Mouse (Mus musculus) spleen, adult 12 weeks (tissue): Measurements from ENCODE around the gene Mustn1.

Source experiments
- DNase-seq: peaks from one replicate; pipeline ENCODE4 v3.0.0; 2022; ENCODE audit warnings: low spot score

Mustn1 gene

DNA sequence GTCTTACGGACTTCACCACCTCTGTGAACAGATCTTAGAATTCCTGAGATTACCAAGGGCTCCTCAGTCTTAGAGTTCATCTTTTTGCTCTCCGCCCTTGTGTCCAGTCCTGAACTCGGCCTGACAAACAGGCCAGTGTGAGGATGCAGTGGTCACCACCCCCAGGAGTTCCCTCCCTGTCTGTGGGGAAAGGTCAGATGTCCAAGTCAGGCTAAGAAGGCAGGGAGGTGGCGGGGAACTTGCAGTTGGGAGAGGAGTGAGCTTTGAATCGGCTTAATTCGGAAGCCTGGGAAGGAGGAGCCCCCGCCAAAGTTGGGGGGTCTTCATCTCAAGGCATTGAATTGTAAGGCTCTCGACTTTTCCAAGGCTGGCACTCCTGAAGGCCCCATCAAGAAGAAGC is 1.3 kb downstream of the Mustn1 start:
- DNase-seq: no peak

DNA sequence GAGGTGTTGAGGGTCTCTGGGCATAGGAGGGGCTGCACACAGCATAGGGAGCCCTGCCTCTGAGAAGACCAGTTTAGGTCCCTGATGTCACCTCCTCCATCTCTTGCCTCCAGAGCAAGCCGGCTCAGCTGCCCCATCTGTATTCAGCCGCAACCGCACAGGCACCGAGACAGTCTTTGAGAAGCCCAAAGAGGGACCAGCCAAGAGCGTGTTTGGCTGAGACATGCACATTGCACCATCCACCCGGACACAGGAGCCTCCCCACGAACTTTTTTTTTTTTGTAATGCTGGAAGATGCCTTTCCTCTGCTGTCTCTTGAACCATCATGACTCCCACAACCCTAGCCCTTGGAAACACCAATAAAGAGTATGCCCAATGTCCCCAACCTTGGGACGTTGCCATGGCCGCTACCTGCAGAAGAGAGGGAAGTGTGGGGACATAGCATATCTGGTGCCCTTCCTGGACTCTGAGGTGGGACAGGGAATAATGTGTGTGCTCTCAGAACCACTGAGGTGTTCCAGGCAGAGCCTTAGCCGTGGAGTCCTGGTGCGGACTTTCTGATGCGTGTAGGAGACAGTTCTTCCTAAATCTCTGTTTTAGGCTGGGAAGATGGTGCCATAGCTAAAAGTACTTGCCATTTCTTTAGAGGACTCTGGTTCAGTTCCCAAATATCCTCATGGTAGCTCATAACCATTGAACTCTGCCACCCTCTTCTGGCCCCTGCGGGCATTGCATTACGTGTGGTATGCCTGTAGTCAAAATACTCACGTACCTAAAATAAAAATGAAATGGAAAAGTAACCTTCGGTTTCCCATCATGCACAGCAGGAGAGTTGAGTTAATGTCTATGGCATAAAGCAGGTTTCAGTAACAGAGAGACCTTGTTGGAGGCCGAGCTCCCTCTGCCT is 2.1 kb downstream of the Mustn1 start:
- no peak for DNase-seq

DNA sequence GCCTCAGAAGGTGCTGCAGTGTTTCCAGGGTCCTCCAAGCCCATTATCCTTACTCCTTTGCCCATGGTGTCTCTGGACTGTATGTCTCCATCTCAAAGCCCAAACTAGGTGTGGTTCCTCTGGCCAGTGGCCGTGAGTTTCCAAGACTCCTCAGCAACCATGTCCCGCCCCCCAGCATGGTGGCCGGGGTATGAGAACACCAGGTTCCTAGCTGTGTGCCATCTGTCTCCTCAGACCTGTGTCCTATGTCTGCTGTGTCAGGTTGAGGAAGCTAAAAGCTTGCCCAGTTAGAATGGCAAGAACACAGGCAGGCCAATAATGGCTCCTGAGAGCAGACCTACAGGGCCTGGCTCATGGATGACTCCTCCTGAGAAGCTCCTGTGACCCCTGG is 2.7 kb downstream of the Mustn1 start:
- DNase-seq: no peak

DNA sequence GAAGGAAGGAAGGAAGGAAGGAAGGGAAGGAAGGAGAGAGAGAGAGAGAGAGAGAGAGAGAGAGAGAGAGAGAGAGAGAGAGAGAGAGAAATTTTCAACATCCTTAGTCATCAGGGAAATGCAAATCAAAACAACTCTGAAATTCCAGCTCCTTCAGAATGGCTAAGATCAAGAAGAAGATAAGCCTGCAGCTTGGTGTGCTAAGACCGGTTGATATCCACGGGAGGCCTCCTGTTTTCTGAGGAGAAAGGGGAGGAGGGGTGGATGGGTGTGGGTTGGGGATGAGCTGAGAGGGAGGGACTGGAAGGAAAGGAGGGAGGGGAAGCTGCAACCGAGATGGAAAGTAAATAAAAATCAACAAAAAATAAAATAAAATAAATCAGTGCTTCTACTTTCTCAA is 6.3 kb downstream of the Mustn1 start:
- DNase-seq: no peak

DNA sequence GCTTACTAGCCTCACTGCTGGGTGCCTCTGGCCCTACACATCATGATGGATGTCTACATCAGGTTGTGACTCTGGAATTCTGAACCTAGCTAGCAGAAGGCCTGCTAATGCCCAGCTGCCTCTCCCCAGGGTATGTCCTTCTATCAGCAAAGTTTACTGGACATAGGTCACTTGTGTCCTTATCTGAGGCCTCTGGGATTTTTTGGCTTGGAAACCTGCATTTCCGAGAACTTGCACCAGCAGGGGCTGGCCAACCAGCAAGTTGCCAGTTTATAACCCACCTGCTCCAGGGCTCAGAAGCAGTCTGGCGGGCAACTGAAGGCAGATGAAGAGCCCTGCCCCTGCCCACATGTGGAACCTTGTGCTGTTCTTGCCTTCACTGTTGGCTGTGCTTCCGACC is 7.2 kb downstream of the Mustn1 start, which contains the start of gene Itih4:
Itih4 (plus strand) TSS at position 273 of the 400 bp plus-strand sequence.
- DNase-seq: no peak

DNA sequence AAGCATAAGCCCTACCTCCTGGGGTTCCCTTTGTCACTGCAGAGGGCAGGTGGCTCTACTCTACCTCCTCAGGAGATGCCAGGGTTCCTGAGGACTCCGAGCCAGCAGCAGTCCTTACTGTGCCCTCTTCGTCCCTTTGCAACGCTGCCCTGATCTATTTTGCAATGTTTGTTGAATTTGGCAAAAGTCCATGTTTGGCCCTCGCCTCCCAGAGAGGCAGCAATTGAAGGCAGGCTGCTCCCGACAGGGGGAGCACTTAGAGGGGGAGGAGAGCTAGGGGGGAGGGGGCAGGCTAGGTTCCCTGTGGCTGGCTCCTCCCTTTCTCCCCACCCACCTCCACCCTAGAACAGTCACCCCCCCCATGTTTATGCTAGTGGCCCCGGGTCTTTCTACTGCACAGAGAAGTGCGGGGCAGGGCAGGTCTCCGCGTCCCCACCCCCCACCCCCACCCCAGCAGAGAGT is 9.3 kb downstream of the Mustn1 start:
- no peak for DNase-seq

DNA sequence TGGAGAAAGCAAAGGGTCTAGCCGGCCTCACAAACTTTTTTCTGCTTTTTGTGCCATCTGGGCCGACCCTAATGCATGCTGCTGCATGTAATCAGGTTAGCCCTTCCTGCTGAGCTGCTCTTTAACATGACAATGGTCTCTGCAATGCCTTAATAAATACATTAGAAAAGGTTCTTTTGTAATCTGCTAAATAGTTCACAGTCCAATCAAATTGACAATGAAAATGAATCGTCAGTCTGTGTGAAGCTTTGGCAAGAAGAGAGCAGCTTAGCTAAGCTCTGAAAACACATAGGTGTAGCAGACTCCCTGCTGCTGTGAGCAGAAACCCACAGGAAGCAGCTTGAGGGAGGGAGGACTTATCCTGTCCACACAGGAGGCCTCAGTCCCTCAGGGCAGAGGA is 21.0 kb downstream of the Mustn1 start:
- DNase-seq: no peak

DNA sequence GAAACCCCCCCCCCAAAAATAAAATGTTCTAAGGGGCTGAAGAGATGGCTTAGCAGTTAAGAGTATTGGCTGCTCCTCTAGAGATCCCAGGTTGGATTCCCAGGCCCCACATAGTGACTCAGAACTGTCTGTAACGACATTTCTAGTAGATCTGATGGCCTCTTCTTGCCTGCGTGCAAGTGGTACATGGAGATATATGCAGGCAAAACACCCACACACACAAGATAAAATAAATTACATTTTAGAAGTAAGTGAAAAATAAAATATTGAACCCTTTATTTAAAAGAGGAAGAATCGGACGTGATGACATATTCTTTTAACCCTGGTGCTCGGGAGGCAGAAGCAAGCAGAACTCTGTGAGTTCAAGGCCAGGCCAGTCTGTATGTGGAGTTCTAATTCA is 23.6 kb downstream of the Mustn1 start:
- no peak for DNase-seq

DNA sequence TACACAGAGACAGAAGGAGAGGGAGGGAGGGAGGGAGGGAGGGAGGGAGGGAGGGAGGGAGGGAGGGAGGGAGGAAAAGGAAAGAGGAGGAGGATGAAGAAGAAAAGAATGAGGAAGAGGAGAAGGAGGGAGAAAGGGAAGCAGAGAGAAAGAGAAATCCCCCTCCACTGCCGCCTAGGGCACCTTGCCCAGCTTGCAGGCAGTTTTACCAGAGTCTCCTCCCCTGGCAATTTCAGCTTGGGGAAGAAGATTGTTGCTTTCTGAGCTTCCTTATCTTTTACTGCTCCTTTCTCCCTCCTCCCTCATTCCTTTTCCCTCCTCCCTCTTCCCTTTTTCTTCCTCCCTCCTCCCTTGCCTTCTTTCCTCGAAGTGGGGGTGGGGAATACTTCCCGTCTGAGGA is 24.0 kb downstream of the Mustn1 start:
- no peak for DNase-seq

DNA sequence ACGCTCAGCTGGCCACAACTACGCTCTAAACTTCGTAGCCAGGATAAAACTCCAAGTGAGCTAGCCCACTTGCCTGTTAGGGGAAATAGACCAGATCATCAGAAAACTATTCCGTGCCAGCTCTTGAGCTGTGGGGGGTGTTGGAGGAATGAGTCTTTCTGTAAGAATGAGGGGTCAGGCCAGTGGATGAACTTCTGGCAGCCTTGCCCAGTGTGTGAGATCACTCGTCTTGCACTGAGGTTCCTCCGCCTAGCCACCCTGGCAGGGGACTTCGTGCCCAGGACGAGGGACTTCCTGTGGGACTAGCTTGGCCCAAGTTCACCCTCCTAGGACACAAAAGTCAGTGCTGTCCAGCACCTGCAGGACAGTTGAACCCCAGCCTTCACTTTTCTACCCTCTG is 25.3 kb downstream of the Mustn1 start:
- DNase-seq: no peak

DNA sequence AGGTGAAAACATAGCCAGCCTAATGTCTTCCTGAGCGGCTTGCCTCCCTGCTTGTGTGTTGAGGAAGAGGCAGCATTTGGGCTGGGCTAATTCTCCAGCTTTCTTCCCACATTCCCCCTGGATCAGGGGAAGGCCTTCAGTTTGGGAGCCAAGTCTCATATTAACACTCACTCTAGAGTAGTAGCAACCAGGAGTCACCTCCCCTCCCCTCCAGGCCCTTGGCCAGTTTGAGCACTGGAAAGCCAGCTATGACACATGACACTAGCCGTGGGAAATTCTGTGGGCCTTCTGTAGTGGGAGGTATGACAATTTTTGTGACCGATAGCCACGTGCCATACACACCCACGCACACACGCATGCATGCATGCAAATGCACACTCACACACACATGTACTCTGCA is 27.0 kb downstream of the Mustn1 start:
- DNase-seq: no peak

DNA sequence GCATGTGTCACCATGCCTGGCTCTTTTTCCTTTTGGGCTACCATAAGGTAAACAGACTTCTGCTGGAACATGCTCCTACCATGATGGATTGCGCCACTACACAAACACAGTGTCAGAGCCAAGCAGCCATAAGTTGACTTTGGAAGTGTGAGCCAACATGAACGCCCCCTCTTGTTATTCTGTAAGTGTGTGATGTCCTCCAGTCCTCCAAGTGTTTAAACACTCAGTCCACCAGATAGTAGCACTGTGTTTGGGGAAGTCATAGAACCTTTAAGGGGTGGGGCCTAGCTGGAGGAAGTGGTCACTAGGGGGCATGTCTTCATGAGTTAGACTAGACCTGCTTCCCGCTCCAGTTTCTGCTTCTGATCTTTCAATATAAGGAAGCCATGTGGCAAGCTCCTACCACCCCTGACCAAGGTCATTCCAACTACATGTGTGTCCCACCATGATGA is 28.8 kb downstream of the Mustn1 start:
- no peak for DNase-seq

DNA sequence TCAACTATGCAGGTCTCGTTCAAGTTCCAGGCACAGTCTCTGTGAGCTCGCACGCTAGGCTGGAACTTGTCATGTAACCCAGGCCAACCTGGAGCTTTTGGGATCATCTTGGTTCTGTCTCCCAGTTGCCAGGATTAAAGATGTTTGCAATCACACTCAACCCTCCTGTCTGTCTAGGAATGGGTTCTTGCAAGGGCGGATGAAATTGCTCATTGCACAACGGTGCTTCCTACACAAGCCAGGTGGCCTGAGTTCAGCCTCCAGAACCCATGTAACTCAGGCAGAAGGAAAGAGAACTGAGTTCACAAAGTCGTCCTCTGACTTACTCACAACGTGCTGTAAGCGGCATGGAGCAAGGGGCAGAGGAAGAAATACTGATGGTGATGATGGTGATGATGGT is 32.1 kb downstream of the Mustn1 start:
- no peak for DNase-seq

DNA sequence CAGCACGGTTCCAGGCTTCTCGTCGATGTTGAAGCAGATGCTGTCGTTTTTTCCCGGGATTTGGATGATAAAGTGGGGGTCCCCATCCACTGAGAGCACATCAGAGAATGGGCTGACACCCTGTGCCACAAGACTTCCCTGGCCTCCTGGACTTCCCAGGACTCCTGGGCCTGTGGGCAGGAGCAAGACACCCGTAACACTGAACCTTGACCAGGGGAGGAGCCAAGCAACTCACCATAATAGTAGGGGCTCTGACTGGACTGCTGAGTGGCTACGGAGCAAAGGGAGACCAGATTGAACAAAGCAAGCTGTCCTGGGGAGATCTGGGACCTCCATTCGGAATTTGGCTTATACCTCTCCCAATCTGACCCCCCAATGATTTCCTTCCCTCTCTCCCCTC is 33.6 kb downstream of the Mustn1 start:
- DNase-seq: no peak

DNA sequence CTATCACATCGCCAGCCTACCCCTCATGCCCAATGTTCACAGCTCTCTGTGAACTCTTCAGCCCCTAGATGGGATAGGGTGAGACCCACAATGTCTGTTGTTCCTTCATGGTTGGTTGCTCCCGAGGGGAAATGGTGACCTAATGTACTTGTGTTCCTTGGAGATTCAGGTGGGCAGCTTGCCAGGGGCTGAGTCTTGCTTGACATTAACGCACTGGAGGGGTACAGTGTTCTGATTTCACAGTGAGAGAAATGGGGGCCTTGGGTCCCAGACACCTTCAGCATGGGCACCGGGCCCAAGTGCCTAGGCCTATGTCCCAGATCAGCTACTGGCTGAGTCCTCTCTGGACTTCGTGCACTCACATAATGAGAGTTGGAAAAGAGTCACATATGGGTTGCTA is 34.4 kb downstream of the Mustn1 start:
- no peak for DNase-seq

DNA sequence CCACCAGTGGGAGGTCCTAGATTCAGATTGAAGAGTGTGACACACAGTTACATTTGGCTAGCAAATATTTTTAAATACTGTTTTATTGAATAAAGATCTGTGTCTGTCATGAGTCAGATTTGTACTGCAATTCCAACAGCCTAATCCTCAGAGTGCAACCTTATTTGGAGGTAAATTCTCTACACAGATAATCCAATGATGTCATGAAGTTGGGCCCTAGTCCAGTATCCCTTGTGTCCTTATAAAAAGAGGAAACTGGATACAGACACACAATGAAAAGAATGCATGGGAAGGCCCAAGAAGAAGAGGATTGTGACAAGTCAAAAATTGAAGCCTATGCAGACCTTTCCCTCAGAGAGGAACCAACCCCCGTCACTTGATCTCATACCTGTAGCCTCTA is 37.5 kb downstream of the Mustn1 start:
- no peak for DNase-seq

DNA sequence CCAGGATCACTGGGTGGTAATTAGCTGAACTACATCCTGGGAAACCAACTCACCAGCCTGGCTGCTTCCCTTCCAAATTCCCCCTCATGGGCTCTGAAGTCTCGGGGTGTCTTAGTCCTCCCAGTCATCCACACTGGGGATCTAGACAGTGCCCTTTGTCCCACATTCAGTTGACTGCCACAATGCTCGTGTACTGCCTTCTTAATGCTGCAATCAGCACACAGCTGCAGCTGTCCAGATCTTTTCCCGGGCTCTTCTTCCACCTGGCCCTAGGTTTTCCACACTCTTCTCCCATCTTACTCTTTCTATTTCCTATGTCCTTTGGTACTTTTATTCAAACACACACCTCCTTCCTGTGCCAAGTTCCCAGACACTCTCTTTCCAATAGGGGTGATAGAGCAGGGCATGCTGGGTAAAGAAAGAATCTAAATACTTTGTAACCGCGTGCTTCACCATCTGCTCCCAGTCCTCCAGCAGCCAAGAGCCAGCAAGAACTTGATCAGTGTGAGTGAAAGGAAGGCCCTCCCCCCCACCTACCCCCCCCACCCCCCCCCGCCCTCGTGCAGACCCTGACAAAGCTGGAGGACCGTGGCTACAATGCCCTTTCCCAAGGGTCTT is 43.2 kb downstream of the Mustn1 start:
- no peak for DNase-seq

DNA sequence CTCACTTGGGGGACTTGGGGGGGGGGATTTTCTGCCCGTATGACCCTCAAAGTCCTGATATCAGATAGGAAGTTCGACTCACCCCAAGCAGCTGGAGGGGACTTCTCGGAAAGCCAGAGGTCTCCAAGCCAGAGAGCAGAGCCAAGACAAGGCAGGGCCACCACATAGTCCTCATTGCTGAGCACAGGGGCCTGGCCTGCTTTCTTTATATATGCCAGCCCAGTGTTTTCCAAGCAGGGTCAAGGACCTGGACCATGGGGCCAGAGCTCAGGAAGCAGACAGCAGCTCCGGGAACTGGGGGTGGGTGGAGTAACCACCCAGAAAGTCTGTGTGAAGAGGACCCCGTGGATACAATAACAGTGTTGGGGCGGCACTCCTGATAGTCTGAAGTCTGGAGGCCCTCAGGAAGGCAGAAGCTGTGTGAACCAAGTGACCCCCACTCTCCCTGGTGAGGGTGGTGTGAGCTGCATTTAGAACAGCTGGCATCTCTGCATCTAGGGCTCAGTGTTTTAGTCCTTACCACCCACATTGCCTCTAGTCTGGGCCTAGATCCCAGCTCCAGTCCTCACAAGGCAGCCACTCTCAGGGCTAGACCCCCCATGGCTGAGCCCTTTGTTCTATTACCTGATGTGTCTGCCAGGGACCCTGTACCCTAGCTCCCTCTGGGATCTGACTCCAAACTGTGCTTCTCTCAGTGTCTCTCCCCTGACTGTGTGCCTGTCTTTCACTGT is 44.5 kb downstream of the Mustn1 start, which contains the start of gene Itih3:
Itih3 (minus strand) TSS at position 386 of the 731 bp plus-strand sequence.
- no peak for DNase-seq

DNA sequence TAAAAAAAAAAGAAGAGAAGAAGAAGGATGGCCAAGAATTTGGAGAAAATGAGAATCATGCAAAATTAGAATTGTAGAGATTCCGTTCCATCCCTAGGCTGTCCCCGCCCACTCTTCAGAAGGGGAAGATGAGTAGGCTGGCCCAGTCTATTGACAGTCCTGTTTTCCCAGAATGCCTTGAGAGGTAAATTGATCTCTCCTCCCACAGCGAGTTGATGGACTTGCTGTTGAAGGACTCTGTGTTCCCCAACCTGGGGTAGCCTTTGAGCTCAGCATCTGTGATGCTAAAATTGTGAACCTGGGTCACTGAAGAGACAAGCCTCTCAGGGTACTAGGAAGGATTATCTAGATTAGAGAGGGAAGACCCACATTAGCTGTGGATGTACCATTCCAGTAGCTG is 46.5 kb downstream of the Mustn1 start:
- DNase-seq: no peak

DNA sequence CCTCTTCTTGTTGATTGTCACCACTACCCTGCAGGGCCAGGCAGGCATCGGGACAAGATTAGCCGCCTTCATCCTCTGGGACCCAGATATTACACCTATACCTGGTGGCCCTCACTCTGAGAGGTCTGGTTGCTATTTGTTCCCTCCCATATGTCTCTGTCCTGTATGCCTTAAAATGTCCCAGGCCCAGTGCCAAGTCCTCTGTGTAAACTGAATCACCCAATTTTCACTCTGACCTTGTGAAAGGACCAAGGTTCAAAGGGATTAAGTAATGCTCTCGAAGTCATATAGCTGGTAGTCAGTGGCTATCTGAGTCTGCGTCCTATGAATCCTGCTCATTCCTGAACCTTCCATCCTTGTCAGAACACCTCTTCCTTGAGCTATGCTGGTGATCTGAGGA is 51.4 kb downstream of the Mustn1 start:
- DNase-seq: no peak
